Mouse (Mus musculus) neural tube, embryonic 11.5 days (tissue): ENCODE measurements at regions not wholly inside any gene's neighbourhood (a gene's known extent, or its start where the extent isn't known, plus 50 kb on each side); places are given as distances from the start of the nearest gene placed in this dataset.
A peak's percentile ranks its signal among the peaks of the same experiment; 100 is the strongest.

Experiments
- ATAC-seq: fragments of 200-750 bp; cut with Nextera tagmentation; 2 replicates; pipeline ENCODE4 v1.8.0; 2017; ENCODE audit warnings: moderate number of reproducible peaks, mild to moderate bottlenecking, moderate TSS enrichment, moderate library complexity; ENCODE audit not compliant: insufficient read depth, low FRiP score, low TSS enrichment
- DNase-seq: peaks from one replicate; pipeline ENCODE4 v3.0.0-alpha.2; 2015; ENCODE audit warnings: low spot score
- H3K27ac ChIP-seq: fragments of 300-500 bp; sonication (generic); 2 replicates; pipeline ENCODE4 v1.5.1; 2014; ENCODE audit warnings: low read depth, mild to moderate bottlenecking, low read length
- H3K27me3 ChIP-seq: fragments of 300-500 bp; sonication (generic); 2 replicates; pipeline ENCODE4 v1.6.1; 2014; ENCODE audit warnings: mild to moderate bottlenecking, low read length, mixed read lengths; ENCODE audit not compliant: control insufficient read depth, insufficient read depth
- H3K36me3 ChIP-seq: fragments of 300-500 bp; sonication (generic); 2 replicates; pipeline ENCODE4 v1.6.1; 2014; ENCODE audit warnings: mild to moderate bottlenecking, low read length, moderate library complexity, mixed read lengths; ENCODE audit not compliant: control insufficient read depth, insufficient read depth
- H3K4me1 ChIP-seq: fragments of 300-500 bp; sonication (generic); 2 replicates; pipeline ENCODE4 v1.6.1; 2014; ENCODE audit warnings: low read length, mixed read lengths; ENCODE audit not compliant: control insufficient read depth, insufficient read depth
- H3K4me2 ChIP-seq: fragments of 300-500 bp; sonication (generic); 2 replicates; pipeline ENCODE4 v1.6.1; 2014; ENCODE audit warnings: low read depth, mild to moderate bottlenecking, moderate library complexity
- H3K4me3 ChIP-seq: fragments of 300-500 bp; sonication (generic); 2 replicates; pipeline ENCODE4 v1.5.1; 2014; ENCODE audit warnings: low read depth, low read length
- H3K9ac ChIP-seq: fragments of 300-500 bp; sonication (generic); 2 replicates; pipeline ENCODE4 v1.6.1; 2014; ENCODE audit warnings: mild to moderate bottlenecking, low read length
- H3K9me3 ChIP-seq: fragments of 300-500 bp; sonication (generic); 2 replicates; pipeline ENCODE4 v1.6.1; 2016; ENCODE audit warnings: low read length; ENCODE audit not compliant: control insufficient read depth
- WGBS: fragments of 180-500 bp; shearing (Covaris S2); extraction: QIAGEN DNeasy Blood & Tissue Kit; methylation state at CpG from one replicate; pipeline ENCODE4 v1.1.7; 2014; 5-methylcytosine and 5-hydroxymethylcytosine counted together

DNA sequence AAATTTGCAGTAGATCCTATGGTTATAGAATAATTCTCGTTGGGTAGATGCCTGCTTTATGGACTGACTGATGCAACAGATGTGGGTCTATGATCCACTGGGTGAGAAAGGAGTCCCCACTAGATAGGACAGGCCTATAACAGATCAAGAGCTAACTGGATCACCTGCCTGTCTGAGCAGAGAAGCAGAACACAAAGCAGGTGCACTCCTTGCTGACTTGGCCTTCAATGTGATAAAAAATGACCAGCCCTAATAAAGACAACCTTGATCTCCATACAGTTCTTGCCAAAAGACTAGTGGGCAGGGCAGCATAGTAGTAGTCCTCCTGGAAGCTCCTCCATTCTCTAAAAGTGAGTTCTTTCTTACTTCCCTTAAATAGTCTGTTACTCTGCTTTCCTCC, 109.6 kb upstream of the Abcb5 start:
- Histone ChIP-seq H3K9ac (no peak overlapping the region), H3K9me3 (no peaks in the 10 kb centered on the region), H3K4me1 (no peaks in the 10 kb centered on the region), H3K36me3 (no peaks in the 10 kb centered on the region), H3K27ac (no peak overlapping the region), H3K4me3 (no peak overlapping the region), H3K27me3 (no peaks in the 10 kb centered on the region), H3K4me2 (no peak overlapping the region)
- ATAC-seq (no peak), DNase-seq (no peak)
- 80% methylated on average over 1 of the region's 1 CpGs for WGBS

GRCm38 (mm10) chr12:119074742-119075478, 108.7 kb upstream of the Abcb5 start:
- no peak overlapping the region for H3K4me2 ChIP-seq
- H3K9ac ChIP-seq = no peak overlapping the region
- no peaks in the 10 kb centered on the region for H3K36me3 ChIP-seq
- H3K9me3 ChIP-seq = no peaks in the 10 kb centered on the region
- H3K27me3 ChIP-seq = no peaks in the 10 kb centered on the region
- DNase-seq = peak; percentile 14
- 34% methylated on average over 2 of the region's 2 CpGs for WGBS
- H3K4me3 ChIP-seq = no peak overlapping the region
- no peaks in the 10 kb centered on the region for H3K4me1 ChIP-seq
- peak; percentile 91 for ATAC-seq
- no peak overlapping the region for H3K27ac ChIP-seq

- ATAC-seq = no peak
- no peaks in the 10 kb centered on the region for H3K36me3 ChIP-seq
Measured at GRCm38 (mm10) chr12:119074147-119074546, 107.9 kb upstream of the Abcb5 start.

DNA sequence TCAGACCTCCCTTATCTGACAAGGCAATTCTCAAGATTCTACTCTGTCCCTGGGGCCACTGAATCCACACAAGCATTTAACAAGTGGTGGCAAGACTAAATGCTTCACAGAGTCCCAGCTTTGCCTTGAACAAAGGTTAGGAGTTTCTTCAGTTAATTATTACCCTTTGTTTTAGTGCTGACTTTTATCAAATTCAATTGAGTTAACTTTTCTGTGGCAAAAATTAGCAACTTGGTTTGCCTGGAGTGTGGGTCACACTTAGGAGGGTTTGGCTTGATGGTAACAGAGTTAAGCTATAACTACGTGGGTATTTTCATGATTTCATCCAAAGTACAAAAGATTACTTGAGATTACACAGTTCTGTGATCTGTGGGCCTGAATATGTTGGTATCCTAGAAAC, 104.7 kb upstream of the Abcb5 start:
- H3K27ac ChIP-seq = no peak overlapping the region
- no peaks in the 10 kb centered on the region for H3K27me3 ChIP-seq
- DNase-seq = no peak
- no peak overlapping the region for H3K4me3 ChIP-seq
- H3K9me3 ChIP-seq = no peaks in the 10 kb centered on the region
- H3K4me1 ChIP-seq = no peaks in the 10 kb centered on the region
- no peak for ATAC-seq
- no peak overlapping the region for H3K9ac ChIP-seq
- no peaks in the 10 kb centered on the region for H3K36me3 ChIP-seq
- 88% methylated on average over 1 of the region's 1 CpGs for WGBS
- no peak overlapping the region for H3K4me2 ChIP-seq

More at GRCm38 (mm10) chr12:119074147-119074546, 107.9 kb upstream of the Abcb5 start:
- Histone ChIP-seq H3K9ac (no peak overlapping the region), H3K27ac (no peak overlapping the region), H3K4me1 (no peaks in the 10 kb centered on the region), H3K4me3 (no peak overlapping the region), H3K4me2 (no peak overlapping the region), H3K9me3 (no peaks in the 10 kb centered on the region), H3K27me3 (no peaks in the 10 kb centered on the region)
- DNase-seq = no peak

GRCm38 (mm10) chr12:119070446-119070845, 104.2 kb upstream of the Abcb5 start:
- H3K4me3 ChIP-seq = no peak overlapping the region
- no peaks in the 10 kb centered on the region for H3K4me1 ChIP-seq
- no peak for ATAC-seq
- H3K27me3 ChIP-seq = no peaks in the 10 kb centered on the region
- WGBS = 31% methylated on average over 1 of the region's 1 CpGs
- H3K36me3 ChIP-seq = no peaks in the 10 kb centered on the region
- H3K9ac ChIP-seq = no peak overlapping the region
- no peak overlapping the region for H3K4me2 ChIP-seq
- no peak for DNase-seq
- H3K27ac ChIP-seq = no peak overlapping the region
- no peaks in the 10 kb centered on the region for H3K9me3 ChIP-seq

DNA sequence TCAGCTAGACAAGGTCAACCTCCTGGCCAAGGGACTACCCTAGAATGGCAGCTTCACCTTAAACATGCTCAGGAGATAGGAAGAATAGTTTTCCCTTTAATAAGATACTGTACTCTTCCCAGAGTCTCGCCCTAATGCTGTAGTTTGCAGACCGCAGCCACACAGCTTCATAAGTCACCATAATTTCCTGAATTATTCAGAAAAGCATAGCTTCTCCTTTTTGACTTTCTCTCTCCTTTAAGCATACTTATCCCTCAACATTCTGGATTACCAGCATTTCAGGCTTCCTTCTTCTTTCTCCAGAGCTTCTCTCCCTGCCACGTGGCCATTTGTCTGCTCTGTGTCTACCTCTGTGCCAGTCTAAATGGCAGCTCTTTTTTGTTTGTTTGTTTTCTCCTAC, 103.5 kb upstream of the Abcb5 start:
- ATAC-seq (no peak), DNase-seq (no peak)
- Histone ChIP-seq H3K9ac (no peak overlapping the region), H3K4me2 (no peak overlapping the region), H3K9me3 (no peaks in the 10 kb centered on the region), H3K4me1 (no peaks in the 10 kb centered on the region), H3K27me3 (no peaks in the 10 kb centered on the region), H3K36me3 (no peaks in the 10 kb centered on the region), H3K27ac (no peak overlapping the region), H3K4me3 (no peak overlapping the region)
- 79% methylated on average over 3 of the region's 3 CpGs for WGBS

DNA sequence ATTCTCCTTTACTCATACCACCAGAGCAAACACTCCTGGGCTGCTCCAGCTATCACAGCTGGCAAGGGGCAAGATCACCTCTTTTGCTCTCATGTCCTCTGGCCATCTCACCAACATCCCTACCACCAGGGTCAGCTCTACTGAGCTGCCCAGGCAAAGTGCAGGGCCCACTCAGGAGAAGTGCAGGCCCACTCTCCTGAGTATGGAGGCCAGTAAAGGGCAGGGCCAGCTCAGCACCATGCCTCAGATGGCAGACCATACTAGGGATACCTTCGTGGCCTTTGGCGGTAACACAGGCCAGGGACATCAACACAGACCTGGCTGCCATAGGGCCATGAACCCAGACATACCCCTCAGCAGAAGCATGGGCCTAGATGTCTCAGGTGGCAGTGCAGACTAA, 101.9 kb upstream of the Abcb5 start:
- Histone ChIP-seq H3K4me3 (no peak overlapping the region), H3K36me3 (no peaks in the 10 kb centered on the region), H3K27ac (no peak overlapping the region), H3K4me1 (no peaks in the 10 kb centered on the region), H3K27me3 (no peaks in the 10 kb centered on the region), H3K9ac (no peak overlapping the region), H3K9me3 (no peaks in the 10 kb centered on the region), H3K4me2 (no peak overlapping the region)
- no peak for DNase-seq
- ATAC-seq = no peak
- WGBS = 90% methylated on average over 2 of the region's 2 CpGs

DNA sequence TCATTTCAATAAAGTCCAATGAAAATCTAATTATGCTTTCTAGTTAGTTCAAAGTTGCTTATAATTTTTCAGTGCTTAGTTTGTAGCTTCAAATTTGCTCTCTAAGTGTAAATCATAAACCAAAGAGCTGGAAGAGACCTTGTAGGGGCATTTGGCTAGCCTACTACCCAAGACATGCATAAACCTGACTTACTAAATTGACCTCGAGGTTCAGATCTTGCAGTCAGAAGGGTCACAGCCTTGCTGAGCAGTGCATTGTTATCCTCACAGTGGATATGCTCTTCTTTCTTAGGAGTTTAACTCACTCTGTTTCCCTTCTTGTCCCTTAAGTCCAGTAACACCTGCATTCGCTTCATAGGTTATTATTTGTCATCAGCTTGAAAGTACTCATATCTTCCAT, 96.7 kb upstream of the Abcb5 start:
- no peak overlapping the region for H3K4me3 ChIP-seq
- H3K27me3 ChIP-seq = no peaks in the 10 kb centered on the region
- H3K27ac ChIP-seq = no peak overlapping the region
- no peaks in the 10 kb centered on the region for H3K4me1 ChIP-seq
- H3K4me2 ChIP-seq = no peak overlapping the region
- H3K36me3 ChIP-seq = no peaks in the 10 kb centered on the region
- H3K9ac ChIP-seq = no peak overlapping the region
- 88% methylated on average over 2 of the region's 2 CpGs for WGBS
- DNase-seq (no peak), ATAC-seq (no peak)
- H3K9me3 ChIP-seq = no peaks in the 10 kb centered on the region

GRCm38 (mm10) chr12:119062490-119062889, 96.3 kb upstream of the Abcb5 start:
- H3K4me2 ChIP-seq = no peak overlapping the region
- H3K9me3 ChIP-seq = no peaks in the 10 kb centered on the region
- H3K27me3 ChIP-seq = no peaks in the 10 kb centered on the region
- no peak overlapping the region for H3K27ac ChIP-seq
- no peak for DNase-seq
- no peaks in the 10 kb centered on the region for H3K36me3 ChIP-seq
- H3K4me3 ChIP-seq = no peak overlapping the region
- no peak overlapping the region for H3K9ac ChIP-seq
- no peak for ATAC-seq
- no peaks in the 10 kb centered on the region for H3K4me1 ChIP-seq
